Mouse (Mus musculus) embryonic facial prominence, embryonic 12.5 days (tissue): Measurements from ENCODE around the gene Tead1. TPM values are rescaled to one million over a fixed set of nuclear protein-coding genes. Genes with fewer than 3 reads are reported as not detected.

Experiments
- ATAC-seq: fragments of 200-750 bp; cut with Nextera tagmentation; 2 replicates; pipeline ENCODE4 v1.8.0; 2017; ENCODE audit not compliant: insufficient number of reproducible peaks, insufficient read depth, low FRiP score, low TSS enrichment
- H3K27ac ChIP-seq: fragments of 300-500 bp; sonication (generic); 2 replicates; pipeline ENCODE4 v1.5.1; 2016; ENCODE audit warnings: mild to moderate bottlenecking
- H3K27me3 ChIP-seq: fragments of 300-500 bp; sonication (generic); 2 replicates; pipeline ENCODE4 v1.6.1; 2016; ENCODE audit warnings: mild to moderate bottlenecking, moderate library complexity
- H3K36me3 ChIP-seq: fragments of 300-500 bp; sonication (generic); 2 replicates; pipeline ENCODE4 v1.6.1; 2016; ENCODE audit warnings: mild to moderate bottlenecking
- H3K4me1 ChIP-seq: fragments of 300-500 bp; sonication (generic); 2 replicates; pipeline ENCODE4 v1.6.1; 2016
- H3K4me2 ChIP-seq: fragments of 300-500 bp; sonication (generic); replicated peaks from 2 replicates; pipeline ENCODE4 v1.6.1; 2016; ENCODE audit warnings: mild to moderate bottlenecking, moderate library complexity
- H3K4me3 ChIP-seq: fragments of 300-500 bp; sonication (generic); 2 replicates; pipeline ENCODE4 v1.5.1; 2016; ENCODE audit warnings: mild to moderate bottlenecking
- H3K9ac ChIP-seq: fragments of 300-500 bp; sonication (generic); 2 replicates; pipeline ENCODE4 v1.6.1; 2016; ENCODE audit warnings: mild to moderate bottlenecking, moderate library complexity
- H3K9me3 ChIP-seq: fragments of 300-500 bp; sonication (generic); 2 replicates; pipeline ENCODE4 v1.6.1; 2016; ENCODE audit warnings: mild to moderate bottlenecking, moderate library complexity
- WGBS: fragments of 180-500 bp; shearing (Covaris S2); methylation state at CpG from one replicate; pipeline ENCODE4 v1.1.7; 2016; 5-methylcytosine and 5-hydroxymethylcytosine counted together
- polyA plus RNA-seq: library from polyadenylated mRNA; unstranded; fragments of >200 nt; fragmentation: Nextera tagmentation; extraction: Ambion mirVana; gene quantifications from 2 replicates; pipeline ENCODE4 v1.2.1, GENCODE M21; 2016

Tead1 gene
- polyA plus RNA-seq, 1 experiment from 2014 or later, result 32.8 TPM

GRCm38 (mm10) chr7:112688425-112689001, 9.4 kb downstream of the Tead1 start:
- 34% methylated on average over 9 of the region's 9 CpGs for WGBS

GRCm38 (mm10) chr7:112690836-112691781, 12.0 kb downstream of the Tead1 start:
- Histone ChIP-seq H3K36me3 (no peaks in the 10 kb centered on the region), H3K4me2 (no peak overlapping the region), H3K27me3 (no peaks in the 10 kb centered on the region), H3K4me3 (no peak overlapping the region), H3K4me1 (peaks cover 79% of the 10 kb centered on the region), H3K27ac (no peak overlapping the region), H3K9ac (no peak overlapping the region), H3K9me3 (no peaks in the 10 kb centered on the region)
- no peak for ATAC-seq
- 22% methylated on average over 7 of the region's 7 CpGs for WGBS

More at GRCm38 (mm10) chr7:112688425-112689001, 9.4 kb downstream of the Tead1 start:
- Histone ChIP-seq H3K4me1 (peaks cover 89% of the 10 kb centered on the region), H3K36me3 (no peaks in the 10 kb centered on the region), H3K9ac (no peak overlapping the region), H3K9me3 (no peaks in the 10 kb centered on the region), H3K27ac (no peak overlapping the region), H3K27me3 (no peaks in the 10 kb centered on the region), H3K4me3 (no peak overlapping the region), H3K4me2 (no peak overlapping the region)
- ATAC-seq, result no peak

GRCm38 (mm10) chr7:112693566-112693965, 14.4 kb downstream of the Tead1 start:
- no peaks in the 10 kb centered on the region for H3K27me3 ChIP-seq
- no peak for ATAC-seq
- H3K9ac ChIP-seq, result no peak overlapping the region
- no peaks in the 10 kb centered on the region for H3K9me3 ChIP-seq
- H3K4me3 ChIP-seq, result no peak overlapping the region
- no peaks in the 10 kb centered on the region for H3K36me3 ChIP-seq
- H3K27ac ChIP-seq, result no peak overlapping the region
- H3K4me2 ChIP-seq, result no peak overlapping the region
- H3K4me1 ChIP-seq, result peaks cover 82% of the 10 kb centered on the region
- 47% methylated on average over 10 of the region's 10 CpGs for WGBS

GRCm38 (mm10) chr7:112696777-112697161, 17.7 kb downstream of the Tead1 start:
- WGBS, result 31% methylated on average over 4 of the region's 4 CpGs

GRCm38 (mm10) chr7:112697162-112697841, 18.2 kb downstream of the Tead1 start:
- H3K9ac ChIP-seq, result 0 out of 2 replicates have a peak overlapping the region, but pooled peaks have one; percentile 32
- ATAC-seq, result no peak
- peak overlapping the region; percentile 26 for H3K4me2 ChIP-seq
- no peaks in the 10 kb centered on the region for H3K36me3 ChIP-seq
- peaks cover 74% of the 10 kb centered on the region for H3K4me1 ChIP-seq
- 6% methylated on average over 10 of the region's 10 CpGs for WGBS
- no peaks in the 10 kb centered on the region for H3K27me3 ChIP-seq
- no peaks in the 10 kb centered on the region for H3K9me3 ChIP-seq
- H3K4me3 ChIP-seq, result no peak overlapping the region
- H3K27ac ChIP-seq, result peak overlapping the region; percentile 90

More at GRCm38 (mm10) chr7:112696777-112697161, 17.7 kb downstream of the Tead1 start:
- peak overlapping the region; percentile 26; the same call in 1 of the 2 replicates for H3K4me2 ChIP-seq
- H3K9me3 ChIP-seq, result no peaks in the 10 kb centered on the region
- no peak overlapping the region for H3K9ac ChIP-seq
- ATAC-seq, result no peak
- H3K36me3 ChIP-seq, result no peaks in the 10 kb centered on the region
- no peaks in the 10 kb centered on the region for H3K27me3 ChIP-seq
- peaks cover 79% of the 10 kb centered on the region for H3K4me1 ChIP-seq
- H3K27ac ChIP-seq, result peak overlapping the region; percentile 90
- H3K4me3 ChIP-seq, result no peak overlapping the region

- Histone ChIP-seq H3K27ac (0 out of 2 replicates have a peak overlapping the region, but pooled peaks have one; percentile 13), H3K9me3 (no peaks in the 10 kb centered on the region), H3K4me1 (peaks cover 64% of the 10 kb centered on the region), H3K36me3 (no peaks in the 10 kb centered on the region), H3K27me3 (no peaks in the 10 kb centered on the region), H3K4me3 (no peak overlapping the region), H3K4me2 (no peak overlapping the region), H3K9ac (no peak overlapping the region)
- ATAC-seq, result no peak
- WGBS, result 34% methylated on average over 5 of the region's 5 CpGs
Measured at GRCm38 (mm10) chr7:112700082-112700481, 21.0 kb downstream of the Tead1 start.

- no peaks in the 10 kb centered on the region for H3K27me3 ChIP-seq
- H3K4me3 ChIP-seq, result no peak overlapping the region
- ATAC-seq, result no peak
- H3K4me2 ChIP-seq, result no peak overlapping the region
- H3K9ac ChIP-seq, result no peak overlapping the region
- no peaks in the 10 kb centered on the region for H3K9me3 ChIP-seq
- H3K27ac ChIP-seq, result no peak overlapping the region
- 82% methylated on average over 4 of the region's 4 CpGs for WGBS
- no peaks in the 10 kb centered on the region for H3K36me3 ChIP-seq
- peaks cover 45% of the 10 kb centered on the region for H3K4me1 ChIP-seq
Measured at GRCm38 (mm10) chr7:112703341-112703740, 24.2 kb downstream of the Tead1 start.

GRCm38 (mm10) chr7:112705870-112706269, 26.8 kb downstream of the Tead1 start:
- H3K27ac ChIP-seq, result 0 out of 2 replicates have a peak overlapping the region, but pooled peaks have one; percentile 5
- H3K9ac ChIP-seq, result no peak overlapping the region
- H3K4me3 ChIP-seq, result no peak overlapping the region
- peaks cover 40% of the 10 kb centered on the region for H3K4me1 ChIP-seq
- ATAC-seq, result no peak
- no peaks in the 10 kb centered on the region for H3K9me3 ChIP-seq
- H3K36me3 ChIP-seq, result no peaks in the 10 kb centered on the region
- no peaks in the 10 kb centered on the region for H3K27me3 ChIP-seq
- H3K4me2 ChIP-seq, result no peak overlapping the region
- 79% methylated on average over 9 of the region's 9 CpGs for WGBS

GRCm38 (mm10) chr7:112706756-112707155, 27.6 kb downstream of the Tead1 start:
- no peak for ATAC-seq
- no peaks in the 10 kb centered on the region for H3K36me3 ChIP-seq
- H3K4me2 ChIP-seq, result no peak overlapping the region
- 70% methylated on average over 3 of the region's 4 CpGs for WGBS
- no peak overlapping the region for H3K27ac ChIP-seq
- no peak overlapping the region for H3K9ac ChIP-seq
- no peaks in the 10 kb centered on the region for H3K27me3 ChIP-seq
- H3K4me3 ChIP-seq, result no peak overlapping the region
- no peaks in the 10 kb centered on the region for H3K9me3 ChIP-seq
- H3K4me1 ChIP-seq, result peaks cover 35% of the 10 kb centered on the region

GRCm38 (mm10) chr7:112710409-112711107, 31.4 kb downstream of the Tead1 start:
- no peak overlapping the region for H3K9ac ChIP-seq
- H3K4me1 ChIP-seq, result peaks cover 36% of the 10 kb centered on the region
- 82% methylated on average over 7 of the region's 7 CpGs for WGBS
- no peak overlapping the region for H3K4me3 ChIP-seq
- H3K27me3 ChIP-seq, result no peaks in the 10 kb centered on the region
- no peak for ATAC-seq
- H3K36me3 ChIP-seq, result no peaks in the 10 kb centered on the region
- no peaks in the 10 kb centered on the region for H3K9me3 ChIP-seq
- H3K27ac ChIP-seq, result no peak overlapping the region
- no peak overlapping the region for H3K4me2 ChIP-seq

- no peak overlapping the region for H3K27ac ChIP-seq
- H3K4me1 ChIP-seq, result peaks cover 34% of the 10 kb centered on the region
- no peak for ATAC-seq
- no peaks in the 10 kb centered on the region for H3K36me3 ChIP-seq
- no peaks in the 10 kb centered on the region for H3K27me3 ChIP-seq
- no peak overlapping the region for H3K4me3 ChIP-seq
- 81% methylated on average over 5 of the region's 5 CpGs for WGBS
- no peaks in the 10 kb centered on the region for H3K9me3 ChIP-seq
- no peak overlapping the region for H3K4me2 ChIP-seq
- H3K9ac ChIP-seq, result no peak overlapping the region
Measured at GRCm38 (mm10) chr7:112711977-112712376, 32.9 kb downstream of the Tead1 start.
